Mouse (Mus musculus) effector memory CD4-positive, alpha-beta T cell, adult 5 months (primary cell): Measurements from ENCODE around the gene Olfr1055. TPM values are rescaled to one million over a fixed set of nuclear protein-coding genes. Genes with fewer than 3 reads are reported as not detected.

ENCODE experiments used
- polyA plus RNA-seq: library from polyadenylated mRNA; unstranded; fragments of 100-300 nt; shearing (Covaris generic); gene quantifications from one replicate; pipeline ENCODE4 v1.2.1, GENCODE M21; 2017

The Olfr1055 gene
- polyA plus RNA-seq, result not detected

GRCm38 (mm10) chr2:86350184-86350583 is at the start of gene Olfr1055:
TSS of gene Olfr1055 (minus strand) at chr2:86350284.

GRCm38 (mm10) chr2:86388461-86388860 is 38.4 kb upstream of the Olfr1055 start, which contains the start of gene Olfr1058:
TSS of gene Olfr1058 (minus strand) at chr2:86388561.

GRCm38 (mm10) chr2:86378293-86378692 is 28.2 kb upstream of the Olfr1055 start, which contains the start of gene Olfr1057:
TSS of gene Olfr1057 (minus strand) at chr2:86378393.

GRCm38 (mm10) chr2:86362369-86362768 is 12.3 kb upstream of the Olfr1055 start, which contains the start of gene Olfr1056:
TSS of gene Olfr1056 (minus strand) at chr2:86362469.

GRCm38 (mm10) chr2:86335333-86335732 is 14.8 kb downstream of the Olfr1055 start, which contains the start of gene Olfr1054:
TSS of gene Olfr1054 (minus strand) at chr2:86335433.

GRCm38 (mm10) chr2:86315184-86315583 is 34.9 kb downstream of the Olfr1055 start, which contains the start of gene Olfr1053:
TSS of gene Olfr1053 (minus strand) at chr2:86315284.

Other genes with a start within 250 kb of the Olfr1055 start
- not detected for gene Olfr1039, start 214.4 kb downstream of the Olfr1055 start, polyA plus RNA-seq
- gene Olfr1040, start 203.6 kb downstream of the Olfr1055 start, polyA plus RNA-seq, result not detected
- 0.14 TPM for gene Olfr1042, start 188.4 kb downstream of the Olfr1055 start, polyA plus RNA-seq
- not detected for gene Olfr1043, start 182.8 kb downstream of the Olfr1055 start, polyA plus RNA-seq
- not detected for gene Olfr1044, start 172.5 kb downstream of the Olfr1055 start, polyA plus RNA-seq
- not detected for gene Olfr52, start 164.6 kb downstream of the Olfr1055 start, polyA plus RNA-seq
- gene Olfr1045, start 147.3 kb downstream of the Olfr1055 start, polyA plus RNA-seq, result 0.12 TPM
- gene Olfr1046, start 131.0 kb downstream of the Olfr1055 start, polyA plus RNA-seq, result not detected
- gene Olfr1047, start 118.9 kb downstream of the Olfr1055 start, polyA plus RNA-seq, result not detected
- gene Olfr1048, start 110.0 kb downstream of the Olfr1055 start, polyA plus RNA-seq, result 0.20 TPM
- gene Olfr1049, start 92.0 kb downstream of the Olfr1055 start, polyA plus RNA-seq, result not detected
- gene Olfr1051, start 71.2 kb downstream of the Olfr1055 start, polyA plus RNA-seq, result not detected
- not detected for gene Olfr1052, start 57.8 kb downstream of the Olfr1055 start, polyA plus RNA-seq
- gene Olfr1053, start 35.0 kb downstream of the Olfr1055 start, polyA plus RNA-seq, result not detected
- not detected for gene Olfr1054, start 14.9 kb downstream of the Olfr1055 start, polyA plus RNA-seq
- not detected for gene Olfr1056, start 12.2 kb upstream of the Olfr1055 start, polyA plus RNA-seq
- not detected for gene Olfr1057, start 28.1 kb upstream of the Olfr1055 start, polyA plus RNA-seq
- not detected for gene Olfr1058, start 38.3 kb upstream of the Olfr1055 start, polyA plus RNA-seq
- gene Olfr1061, start 63.8 kb upstream of the Olfr1055 start, polyA plus RNA-seq, result not detected
- gene Olfr1062, start 76.5 kb upstream of the Olfr1055 start, polyA plus RNA-seq, result not detected
- not detected for gene Olfr1065, start 100.3 kb upstream of the Olfr1055 start, polyA plus RNA-seq
- gene Olfr1066, start 106.0 kb upstream of the Olfr1055 start, polyA plus RNA-seq, result not detected
- not detected for gene Olfr228, start 137.1 kb upstream of the Olfr1055 start, polyA plus RNA-seq
- gene Olfr1076, start 158.2 kb upstream of the Olfr1055 start, polyA plus RNA-seq, result not detected
- gene Olfr1079, start 192.2 kb upstream of the Olfr1055 start, polyA plus RNA-seq, result not detected
- not detected for gene Olfr1080, start 208.0 kb upstream of the Olfr1055 start, polyA plus RNA-seq
- gene Olfr1082, start 248.7 kb upstream of the Olfr1055 start, polyA plus RNA-seq, result not detected